Mouse (Mus musculus): ENCODE results near the gene Abca8a. TPM values are rescaled to one million over a fixed set of nuclear protein-coding genes. Genes with fewer than 3 reads are reported as not detected.
"Not testable (repeated sequence)": the region's sequence is repeated elsewhere in the genome, so short reads cannot be mapped to it uniquely, and the experiment has no call there.

Abca8a gene
- total RNA-seq, 2 experiments from 2014 or later = 9.3 to 15.8 TPM

- no peak for DNase-seq
- intact Hi-C loops (cut with DNase I) = no loop called here
Measured at GRCm38 (mm10) chr11:109988164-109988563, 107.6 kb downstream of the Abca8a start.

GRCm38 (mm10) chr11:109987460-109988072 is 108.2 kb downstream of the Abca8a start:
- DNase-seq; intact Hi-C loops (cut with DNase I): not testable (repeated sequence)

GRCm38 (mm10) chr11:109981872-109982271 is 113.9 kb downstream of the Abca8a start:
- no peak for DNase-seq
- intact Hi-C loops (cut with DNase I) = no loop called here

Other genes with a start within 250 kb of the Abca8a start
- 1 to 10 TPM; 3.7 to 4.5 TPM for gene Abca8b, start 100.1 kb downstream of the Abca8a start, total RNA-seq (2021)
- gene Abca9, start 72.2 kb upstream of the Abca8a start, total RNA-seq (2021) = 1 to 10 TPM; 8.6 to 9.5 TPM
- under 1 TPM; 0.89 to 0.94 TPM for gene Abca6, start 155.8 kb upstream of the Abca8a start, total RNA-seq (2021)
- 10 to 100 TPM; 32.4 to 32.7 TPM for gene Abca5, start 241.7 kb upstream of the Abca8a start, total RNA-seq (2021)

All from left cerebral cortex, postnatal 4 days (tissue).